Mouse (Mus musculus) ES-Bruce4 (cell line): Measurements from ENCODE around the gene Gfi1. TPM values are rescaled to one million over a fixed set of nuclear protein-coding genes. Genes with fewer than 3 reads are reported as not detected.

Experiments used
- H3K27ac ChIP-seq: 2 replicates; pipeline ENCODE4 v1.5.1; 2012; ENCODE audit warnings: low read length, inconsistent platforms; ENCODE audit not compliant: insufficient read depth
- H3K27me3 ChIP-seq: 2 replicates; pipeline ENCODE4 v1.6.1; 2012; ENCODE audit warnings: mild to moderate bottlenecking, low read length, inconsistent platforms; ENCODE audit not compliant: control insufficient read depth, poor library complexity, insufficient read depth, severe bottlenecking
- H3K36me3 ChIP-seq: 2 replicates; pipeline ENCODE4 v1.6.1; 2012; ENCODE audit warnings: inconsistent platforms, mild to moderate bottlenecking, low read length, moderate library complexity; ENCODE audit not compliant: control insufficient read depth, poor library complexity, insufficient read depth, severe bottlenecking
- H3K4me1 ChIP-seq: one replicate; pipeline ENCODE4 v1.8.1; 2011; ENCODE audit warnings: low read length; ENCODE audit not compliant: control insufficient read depth, insufficient read depth
- H3K4me3 ChIP-seq: 2 replicates; pipeline ENCODE4 v1.5.1; 2011; ENCODE audit warnings: low read depth, mild to moderate bottlenecking, low read length
- H3K9ac ChIP-seq: 2 replicates; pipeline ENCODE4 v1.6.1; 2012; ENCODE audit warnings: low read depth, mild to moderate bottlenecking, inconsistent platforms; ENCODE audit not compliant: poor library complexity, severe bottlenecking
- H3K9me3 ChIP-seq: replicated peaks from 2 replicates; pipeline ENCODE4 v1.6.1; 2012; ENCODE audit warnings: mild to moderate bottlenecking, low read length, inconsistent platforms; ENCODE audit not compliant: control insufficient read depth, poor library complexity, insufficient read depth, severe bottlenecking
- CTCF ChIP-seq: IDR thresholded peaks from one replicate; pipeline ENCODE4 v1.8.1; 2011; ENCODE audit warnings: low read depth, low read length
- EP300 ChIP-seq: IDR thresholded peaks from 2 replicates; pipeline ENCODE4 v1.6.1; 2011; ENCODE audit warnings: low read depth, low read length; ENCODE audit not compliant: insufficient read depth
- POLR2A ChIP-seq: IDR thresholded peaks from one replicate; pipeline ENCODE4 v1.8.1; 2011; ENCODE audit warnings: low read length; ENCODE audit not compliant: insufficient read depth
- polyA plus RNA-seq: library from polyadenylated mRNA; stranded (reverse); fragments of >200 nt; gene quantifications from 2 replicates; pipeline ENCODE4 v1.2.4, GENCODE M21; 2011; ENCODE audit warnings: low read depth; ENCODE audit not compliant: missing spikeins, insufficient read depth, insufficient read length

Gene Gfi1
- not detected in 2 replicates for polyA plus RNA-seq

DNA sequence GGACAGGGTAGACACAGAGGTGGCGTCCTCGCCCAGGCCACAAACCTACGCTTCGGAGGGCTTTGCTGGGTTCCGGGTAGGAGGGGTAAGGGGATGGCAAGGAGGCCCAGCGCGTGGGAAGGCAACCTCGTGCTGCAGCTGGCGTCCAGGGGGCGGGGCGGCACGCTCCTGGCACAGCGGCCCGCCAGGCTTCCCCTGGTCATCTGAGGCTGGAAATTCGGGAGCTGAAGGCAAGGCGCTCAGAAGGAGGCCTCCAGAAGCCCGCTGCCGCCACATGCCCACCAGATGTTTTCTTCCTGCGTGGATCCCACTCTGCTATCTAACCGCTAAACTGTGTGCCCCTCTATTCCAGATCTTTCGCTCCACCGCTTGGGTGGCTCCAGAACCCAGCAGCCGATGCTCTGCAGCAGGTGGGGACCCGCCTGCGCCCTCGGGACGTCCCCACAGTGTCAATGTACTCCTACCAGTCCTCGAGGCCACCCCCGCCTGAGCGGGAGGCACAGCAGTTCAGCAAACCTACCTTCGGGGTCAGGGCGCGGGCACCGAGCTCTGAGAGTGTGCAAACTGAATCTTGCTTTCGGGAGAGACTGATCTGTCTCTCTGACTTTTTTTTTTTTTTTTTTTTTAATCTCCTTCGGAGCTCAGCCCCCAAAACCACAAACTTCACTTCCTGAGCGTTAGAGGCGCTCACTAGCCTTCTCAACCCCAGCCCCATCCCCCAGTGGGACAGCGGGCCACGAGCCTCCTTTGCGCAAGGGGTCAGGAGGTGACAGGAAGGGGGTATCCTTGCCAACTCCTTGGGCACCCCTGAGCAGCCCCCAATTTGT, at the start of gene Gfi1:
TSS of gene Gfi1 (minus strand) at position 602 of the 827 bp plus-strand sequence.
- H3K4me1 ChIP-seq: no peaks in the 10 kb centered on the region
- no peaks in the 10 kb centered on the region for H3K9me3 ChIP-seq
- peak within 1 kb of the TSS; percentile 22 for H3K4me3 ChIP-seq
- no peak within 1 kb of the TSS for H3K9ac ChIP-seq
- H3K27ac ChIP-seq: no peak within 1 kb of the TSS
- TF ChIP-seq POLR2A (no peak), EP300 (no peak), CTCF (no peak)
- H3K36me3 ChIP-seq: no peaks in the 10 kb centered on the region
- H3K27me3 ChIP-seq: peaks cover 22% of the 10 kb centered on the region

DNA sequence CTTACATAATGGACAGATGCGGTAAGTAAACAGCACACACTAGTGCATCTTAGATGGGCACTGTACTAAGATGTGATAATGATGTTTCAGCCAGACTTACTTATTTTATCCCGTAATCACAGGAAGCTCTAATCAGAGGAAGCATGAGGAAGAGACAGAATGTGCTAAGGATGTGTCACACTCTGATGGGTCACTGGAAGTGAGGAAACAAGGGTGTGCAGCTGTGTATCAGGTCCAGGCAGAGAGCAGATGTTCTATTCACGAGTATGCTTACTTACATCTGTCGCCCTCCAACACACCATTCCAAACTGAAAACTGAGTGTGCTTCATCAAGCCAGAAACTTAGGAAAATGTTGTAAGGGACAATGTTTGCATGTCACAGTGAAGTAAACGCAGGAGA, 46.2 kb upstream of the Gfi1 start:
- H3K9me3 ChIP-seq: peaks cover 4% of the 10 kb centered on the region; the same call in 1 of the 2 replicates
- no peaks in the 10 kb centered on the region for H3K36me3 ChIP-seq
- H3K27me3 ChIP-seq: no peaks in the 10 kb centered on the region
- no peak overlapping the region for H3K4me3 ChIP-seq
- no peaks in the 10 kb centered on the region for H3K4me1 ChIP-seq
- no peak for TF ChIP-seq EP300
- TF ChIP-seq POLR2A: no peak
- TF ChIP-seq CTCF: no peak
- H3K9ac ChIP-seq: no peak overlapping the region
- no peak overlapping the region for H3K27ac ChIP-seq

DNA sequence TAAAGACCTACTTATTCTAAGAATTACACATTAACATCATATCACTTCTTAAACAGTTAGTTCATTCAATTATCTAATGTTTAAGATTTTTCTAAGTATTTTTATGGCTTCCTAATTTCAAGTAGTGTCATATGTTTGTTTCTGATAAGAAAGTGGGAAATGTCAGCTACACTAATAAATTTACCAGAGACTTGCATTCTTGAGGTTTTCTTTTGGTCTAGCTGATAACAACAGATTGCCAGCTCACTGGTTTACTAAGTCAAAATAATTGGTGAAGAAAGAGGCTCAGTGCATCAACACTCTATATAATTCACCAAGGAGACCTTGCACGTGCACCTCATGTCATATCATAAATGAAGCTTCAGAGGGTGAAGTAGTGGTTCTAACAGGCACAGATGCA, 42.4 kb upstream of the Gfi1 start:
- no peak overlapping the region for H3K27ac ChIP-seq
- no peaks in the 10 kb centered on the region for H3K36me3 ChIP-seq
- no peaks in the 10 kb centered on the region for H3K4me1 ChIP-seq
- no peak for TF ChIP-seq EP300
- TF ChIP-seq CTCF: no peak
- TF ChIP-seq POLR2A: no peak
- H3K4me3 ChIP-seq: no peak overlapping the region
- H3K9ac ChIP-seq: no peak overlapping the region
- H3K9me3 ChIP-seq: peaks cover 4% of the 10 kb centered on the region; the same call in 1 of the 2 replicates
- H3K27me3 ChIP-seq: no peaks in the 10 kb centered on the region

DNA sequence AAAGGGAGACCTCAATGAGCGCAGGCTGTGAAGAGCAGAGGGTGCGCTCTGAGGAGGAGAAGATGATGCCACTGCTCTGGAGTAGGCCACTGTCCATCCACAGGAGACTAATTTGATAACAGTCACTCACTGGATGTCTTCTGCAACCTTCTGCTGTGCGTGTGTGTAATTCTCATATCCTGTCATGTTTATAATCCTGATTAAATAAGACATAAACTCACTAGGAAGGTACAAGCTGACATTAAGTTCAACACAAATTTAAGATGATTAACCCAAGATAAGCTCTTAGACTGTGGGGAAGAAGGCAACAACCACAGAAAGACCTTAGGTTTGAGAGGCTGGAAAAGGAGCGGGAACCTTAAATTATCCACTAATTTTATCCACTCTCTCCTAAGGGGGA, 40.1 kb upstream of the Gfi1 start:
- no peak overlapping the region for H3K4me3 ChIP-seq
- no peaks in the 10 kb centered on the region for H3K36me3 ChIP-seq
- H3K9me3 ChIP-seq: peaks cover 4% of the 10 kb centered on the region; the same call in 1 of the 2 replicates

DNA sequence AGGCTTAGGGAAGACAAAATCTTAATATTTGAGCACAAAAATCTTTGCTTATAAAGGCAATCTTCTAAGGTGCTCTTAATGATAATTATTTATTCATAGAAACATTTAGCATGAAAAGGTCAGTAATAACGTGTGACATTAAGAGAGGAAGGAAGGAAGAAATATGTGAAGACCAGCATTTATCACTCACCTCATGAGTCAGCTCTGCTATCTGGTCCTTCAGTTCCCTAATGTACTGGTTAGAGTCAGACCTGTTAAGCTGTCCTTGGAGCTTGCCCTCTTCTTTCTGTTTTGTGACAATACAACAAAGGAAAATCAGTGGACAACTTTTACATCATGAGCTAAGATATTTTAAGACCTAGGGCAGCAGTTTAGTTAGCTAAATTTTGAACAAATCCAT, 38.6 kb upstream of the Gfi1 start:
- no peak overlapping the region for H3K27ac ChIP-seq
- H3K9ac ChIP-seq: no peak overlapping the region
- no peaks in the 10 kb centered on the region for H3K27me3 ChIP-seq
- peaks cover 4% of the 10 kb centered on the region; the same call in 1 of the 2 replicates for H3K9me3 ChIP-seq
- no peak overlapping the region for H3K4me3 ChIP-seq
- no peak for TF ChIP-seq EP300
- no peak for TF ChIP-seq POLR2A
- no peak for TF ChIP-seq CTCF
- no peaks in the 10 kb centered on the region for H3K36me3 ChIP-seq
- H3K4me1 ChIP-seq: no peaks in the 10 kb centered on the region

More for the DNA sequence above, 40.1 kb upstream of the Gfi1 start:
- no peak overlapping the region for H3K27ac ChIP-seq
- TF ChIP-seq CTCF: no peak
- no peak for TF ChIP-seq POLR2A
- TF ChIP-seq EP300: no peak
- no peak overlapping the region for H3K9ac ChIP-seq
- no peaks in the 10 kb centered on the region for H3K27me3 ChIP-seq
- H3K4me1 ChIP-seq: no peaks in the 10 kb centered on the region

DNA sequence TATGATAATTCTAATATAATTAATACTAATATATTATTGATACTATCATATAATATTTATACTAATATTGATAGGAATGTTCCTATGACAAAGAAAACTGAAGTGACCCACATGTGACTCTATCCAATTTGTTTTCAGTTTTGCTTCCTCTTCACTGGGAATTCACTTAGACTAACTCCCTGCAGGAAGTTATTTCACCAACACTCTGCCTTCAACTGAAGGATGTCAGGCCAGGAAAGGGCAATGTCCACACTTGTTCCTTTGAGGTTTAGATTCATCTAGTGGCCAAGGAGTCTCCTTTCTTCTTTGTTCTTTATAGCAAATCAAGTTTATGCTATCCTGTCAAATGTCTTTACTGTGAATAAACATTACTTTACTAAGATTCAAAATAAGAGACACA, 37.8 kb upstream of the Gfi1 start:
- H3K27ac ChIP-seq: no peak overlapping the region
- H3K36me3 ChIP-seq: no peaks in the 10 kb centered on the region
- TF ChIP-seq POLR2A: no peak
- no peak for TF ChIP-seq EP300
- TF ChIP-seq CTCF: no peak
- peaks cover 4% of the 10 kb centered on the region; the same call in 1 of the 2 replicates for H3K9me3 ChIP-seq
- H3K27me3 ChIP-seq: no peaks in the 10 kb centered on the region
- no peak overlapping the region for H3K9ac ChIP-seq
- H3K4me3 ChIP-seq: no peak overlapping the region
- H3K4me1 ChIP-seq: no peaks in the 10 kb centered on the region
